Mouse (Mus musculus): ENCODE data around the gene Tmem108.

Gene Tmem108

DNA sequence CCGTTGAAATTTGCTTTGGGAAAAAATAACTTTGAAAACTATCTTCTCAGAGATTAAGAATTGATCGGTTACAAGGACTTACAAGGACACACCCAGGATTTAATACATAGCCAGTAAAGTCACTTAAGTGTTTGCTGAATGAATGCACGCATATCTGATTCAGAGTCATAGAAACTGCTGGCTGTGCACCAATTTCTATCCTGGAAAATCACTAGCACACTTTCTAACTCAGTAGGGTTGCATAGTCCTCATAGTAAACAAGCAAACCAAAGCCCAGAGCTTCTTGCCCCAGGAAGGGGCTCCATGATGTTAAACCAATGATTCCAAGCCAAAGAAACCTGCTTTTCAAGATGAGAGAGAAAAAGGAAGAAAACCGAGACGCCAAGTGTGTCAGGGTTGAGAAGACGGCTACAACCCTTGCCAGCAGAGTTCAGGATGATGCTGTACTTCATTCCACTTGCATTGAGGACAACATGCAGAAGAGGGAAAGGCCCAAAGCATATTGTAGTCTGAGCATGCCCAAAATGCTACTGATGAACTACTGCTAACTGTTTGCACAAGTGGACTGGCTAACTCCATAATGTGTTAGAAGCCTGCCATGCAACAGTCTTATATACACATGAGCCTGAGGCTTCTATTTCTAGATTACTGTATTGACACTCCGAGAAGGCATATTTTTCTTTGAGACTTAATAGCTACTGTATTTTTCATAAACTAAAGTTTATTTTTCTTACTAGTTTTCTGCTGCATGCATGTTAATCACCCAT is 167.0 kb downstream of the Tmem108 start:
- DNase-seq (ENCODE audit: inconsistent age in 2 of 2, low spot score in 1 of 2) = no peak

DNA sequence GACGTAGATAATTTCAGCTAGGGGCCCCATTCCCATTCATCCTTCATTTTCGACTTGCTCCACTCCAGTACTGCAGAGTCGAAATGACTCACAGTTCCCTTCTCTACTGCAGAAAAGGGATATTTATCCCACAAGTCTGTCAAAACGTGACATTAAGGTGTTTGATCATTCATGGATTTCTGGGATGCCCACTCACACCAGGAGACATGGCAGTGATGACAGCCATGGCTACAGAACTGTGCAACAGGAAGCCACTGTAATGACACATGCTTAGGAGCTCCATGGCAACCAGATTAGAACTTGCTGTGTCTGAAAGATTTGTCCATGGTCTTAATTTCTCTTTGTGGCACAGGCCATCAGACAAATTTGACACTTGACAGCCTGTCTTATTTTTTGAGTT is 168.6 kb downstream of the Tmem108 start:
- no peak for DNase-seq (ENCODE audit: inconsistent age in 2 of 2, low spot score in 1 of 2)

DNA sequence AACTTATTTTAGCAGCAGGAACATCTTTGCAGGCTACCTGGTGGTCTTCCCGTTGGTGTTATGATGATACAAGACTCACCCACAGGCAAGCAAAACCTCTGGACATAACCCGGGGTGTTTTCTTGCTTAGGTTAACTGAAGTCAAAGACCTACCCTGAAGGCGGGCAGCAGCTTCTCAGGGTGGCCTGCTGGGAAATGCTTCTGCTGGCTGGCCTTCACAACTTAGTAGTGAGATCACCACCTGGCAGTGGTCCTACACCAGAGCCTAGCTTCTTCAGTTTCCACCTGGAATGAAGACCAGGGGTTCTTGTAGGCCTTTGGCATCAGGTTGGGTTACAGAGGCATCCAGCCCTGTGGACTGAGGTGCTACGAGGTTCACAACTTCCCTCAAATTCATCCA is 169.7 kb downstream of the Tmem108 start:
- DNase-seq (ENCODE audit: inconsistent age in 2 of 2, low spot score in 1 of 2) = peak in 1 of 2 experiments; percentile 42

DNA sequence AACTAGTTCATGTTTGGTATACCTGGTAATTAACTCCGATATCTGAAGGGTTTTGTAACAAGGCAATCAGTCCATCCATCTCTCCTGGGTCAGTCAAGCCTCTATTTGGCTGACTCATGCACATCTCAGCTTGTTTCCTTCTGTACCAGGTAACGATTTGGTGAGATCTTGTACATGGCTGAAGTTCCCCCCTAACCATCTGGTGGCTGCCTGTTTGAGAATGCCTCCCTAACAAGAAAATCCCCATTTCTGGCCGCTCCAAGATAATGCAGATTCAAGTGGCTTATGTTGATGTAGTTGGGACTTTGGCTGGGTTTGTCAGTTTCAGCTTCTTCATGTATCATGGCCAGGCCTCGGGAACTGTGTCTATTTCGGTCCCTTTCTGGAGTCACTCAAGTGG is 170.8 kb downstream of the Tmem108 start:
- DNase-seq (ENCODE audit: inconsistent age in 2 of 2, low spot score in 1 of 2) = no peak

DNA sequence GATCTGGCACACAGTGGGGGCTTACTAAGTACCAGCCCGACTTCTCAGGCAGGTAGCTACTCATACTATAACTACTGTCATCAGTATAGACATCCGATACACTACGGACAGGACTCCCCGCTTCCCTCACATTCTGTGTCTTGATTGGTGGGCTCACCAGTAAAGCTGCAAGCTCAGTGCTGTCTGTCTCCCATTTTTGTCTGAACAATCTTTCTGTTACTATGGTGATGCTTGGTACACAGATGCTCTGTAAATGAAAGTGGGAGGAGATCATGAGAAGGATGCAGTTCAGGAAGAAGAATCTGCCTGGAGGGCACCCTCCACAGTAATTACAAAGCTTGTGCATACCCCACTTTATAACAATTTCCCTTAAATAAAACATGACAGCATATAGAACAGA is 176.8 kb downstream of the Tmem108 start:
- DNase-seq (ENCODE audit: inconsistent age in 2 of 2, low spot score in 1 of 2) = no peak

DNA sequence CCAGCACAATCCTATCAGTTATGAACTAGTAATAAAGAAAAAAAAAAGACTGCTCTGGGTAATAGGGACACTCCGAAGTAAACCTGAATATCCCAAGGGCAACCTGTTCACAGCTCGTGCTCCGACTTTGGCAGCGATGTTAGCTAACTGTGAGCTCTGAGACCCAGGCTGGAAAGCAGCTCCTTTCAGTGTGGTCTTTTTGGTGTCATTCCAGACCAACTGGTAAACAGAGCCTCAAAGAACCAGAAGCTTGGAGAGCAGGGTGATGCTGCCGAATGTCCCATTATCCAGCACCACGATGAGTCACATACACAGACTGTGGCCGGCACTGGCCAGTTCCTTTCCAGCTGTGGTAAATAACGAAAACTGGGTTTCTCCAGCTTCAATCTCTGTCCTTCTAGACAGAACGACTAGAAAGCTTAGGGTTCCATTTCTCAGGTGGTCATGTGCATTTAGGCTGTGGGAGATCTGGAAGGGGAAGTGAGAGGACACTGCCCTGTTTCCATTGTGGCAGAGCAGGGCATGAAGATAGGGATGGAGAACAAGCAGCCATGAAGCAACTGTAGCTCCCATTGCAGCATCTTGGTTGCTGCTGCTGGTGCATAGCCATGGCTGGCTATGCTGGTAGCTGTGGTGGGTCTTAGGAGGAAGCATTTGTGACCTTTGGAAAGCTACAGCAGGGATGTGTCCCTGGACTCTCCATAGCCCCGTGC is 179.2 kb downstream of the Tmem108 start:
- no peak for DNase-seq (ENCODE audit: inconsistent age in 2 of 2, low spot score in 1 of 2)

DNA sequence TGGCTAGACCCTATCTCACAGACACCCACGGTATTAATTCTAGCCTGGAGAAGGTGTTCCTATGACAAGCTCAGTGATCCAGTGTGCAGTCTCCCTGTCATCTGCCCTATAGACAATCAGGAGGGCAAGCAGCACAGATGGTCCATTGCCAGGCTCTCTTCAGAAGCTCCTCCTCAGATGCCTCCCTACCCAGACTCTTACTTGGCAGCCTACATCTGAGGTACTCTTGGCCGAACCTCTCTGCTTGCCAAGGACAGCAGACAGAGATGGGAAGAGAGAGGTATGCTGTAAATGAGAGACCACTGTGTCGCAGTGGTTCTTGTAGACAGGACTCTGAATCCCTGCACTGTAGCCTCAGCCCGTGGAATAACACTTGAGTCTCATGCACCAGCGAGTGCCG is 181.0 kb downstream of the Tmem108 start:
- peak in 1 of 2 experiments; percentile 25 for DNase-seq (ENCODE audit: inconsistent age in 2 of 2, low spot score in 1 of 2)

DNA sequence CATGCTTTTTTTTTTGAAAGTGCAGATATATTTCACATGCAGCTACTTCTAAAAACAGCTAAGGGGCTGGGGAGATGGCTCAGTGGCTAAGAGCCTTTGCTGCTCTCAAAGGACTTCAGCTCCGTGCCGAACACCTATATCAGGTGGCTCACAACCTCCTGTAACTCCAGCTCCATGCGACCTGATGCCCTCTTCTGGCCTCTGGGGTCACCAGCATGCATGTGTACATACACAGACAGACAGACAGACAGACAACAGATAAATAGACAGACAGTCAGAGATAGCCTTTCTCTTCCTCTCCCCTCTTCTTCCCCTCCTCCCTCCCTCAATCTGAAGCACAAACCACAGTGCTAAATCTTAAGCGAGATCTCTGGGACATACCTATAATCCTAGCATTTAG is 181.5 kb downstream of the Tmem108 start:
- no peak for DNase-seq (ENCODE audit: inconsistent age in 2 of 2, low spot score in 1 of 2)

DNA sequence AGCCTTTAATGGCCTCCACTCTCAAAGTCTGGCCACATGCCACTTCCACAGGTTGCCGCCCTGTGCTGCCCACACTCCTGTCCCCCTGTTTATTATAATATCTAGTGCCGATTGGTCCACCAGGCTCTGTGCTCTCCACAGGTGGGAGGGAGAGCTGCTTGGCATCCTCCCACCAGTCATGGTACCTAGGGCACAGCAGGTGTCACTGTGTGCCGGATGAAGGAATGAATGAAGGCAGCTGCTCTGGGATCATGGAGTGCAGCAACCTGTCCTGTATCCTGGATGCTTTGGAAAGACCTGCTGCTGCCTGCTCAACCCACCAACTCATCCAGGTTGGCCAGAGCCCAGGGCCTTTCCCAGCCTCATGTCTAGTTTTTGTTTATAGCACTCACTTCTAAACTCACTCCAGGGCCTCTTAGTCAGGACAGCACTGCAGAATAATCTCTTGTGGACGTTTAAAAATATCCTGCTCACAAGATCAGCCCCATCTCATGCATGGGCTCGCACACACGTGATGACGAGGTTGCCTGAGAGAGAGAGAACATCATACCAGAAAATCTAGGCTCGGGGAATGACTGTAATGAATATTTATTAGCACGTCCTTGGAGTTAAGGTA is 182.1 kb downstream of the Tmem108 start:
- DNase-seq (ENCODE audit: inconsistent age in 2 of 2, low spot score in 1 of 2) = no peak

DNA sequence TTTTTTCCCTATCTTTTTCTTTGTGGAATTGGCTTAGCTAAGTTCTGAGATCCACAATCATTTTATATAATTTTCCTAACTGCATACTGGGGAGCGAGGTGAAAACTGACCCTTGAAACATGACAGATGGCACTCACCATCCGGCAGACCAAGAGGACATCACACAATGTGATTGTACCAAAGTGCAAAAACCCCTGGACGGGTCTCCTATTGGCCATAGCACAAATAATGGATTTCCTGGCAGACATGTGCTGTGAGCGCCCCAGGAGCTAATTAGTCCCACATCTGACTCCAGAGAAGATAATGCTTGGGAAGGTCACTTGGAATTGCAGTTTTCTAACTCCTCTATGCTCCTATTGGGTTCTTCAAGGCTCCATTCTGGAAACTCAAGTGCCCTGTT is 183.9 kb downstream of the Tmem108 start:
- DNase-seq (ENCODE audit: inconsistent age in 2 of 2, low spot score in 1 of 2) = no peak

DNA sequence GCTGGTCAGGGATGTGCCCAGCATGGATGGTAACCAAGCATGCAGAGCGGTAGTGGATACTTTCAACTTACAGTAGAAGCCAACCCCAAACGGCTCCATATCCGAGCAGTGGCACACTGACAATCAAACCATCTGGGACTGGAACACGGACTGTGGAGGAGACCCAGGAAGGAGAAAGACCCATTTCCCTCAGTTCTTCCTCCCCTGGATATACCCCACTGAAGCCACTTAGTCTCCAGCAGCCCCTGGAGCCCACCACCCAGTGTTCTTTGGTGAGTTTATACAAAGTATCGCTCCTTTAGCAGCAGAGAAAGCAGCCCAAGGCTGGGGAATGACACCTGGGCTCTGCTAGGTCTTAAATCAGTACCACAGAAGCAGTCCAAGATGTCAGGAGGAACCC is 184.5 kb downstream of the Tmem108 start:
- DNase-seq (ENCODE audit: inconsistent age in 2 of 2, low spot score in 1 of 2) = no peak

DNA sequence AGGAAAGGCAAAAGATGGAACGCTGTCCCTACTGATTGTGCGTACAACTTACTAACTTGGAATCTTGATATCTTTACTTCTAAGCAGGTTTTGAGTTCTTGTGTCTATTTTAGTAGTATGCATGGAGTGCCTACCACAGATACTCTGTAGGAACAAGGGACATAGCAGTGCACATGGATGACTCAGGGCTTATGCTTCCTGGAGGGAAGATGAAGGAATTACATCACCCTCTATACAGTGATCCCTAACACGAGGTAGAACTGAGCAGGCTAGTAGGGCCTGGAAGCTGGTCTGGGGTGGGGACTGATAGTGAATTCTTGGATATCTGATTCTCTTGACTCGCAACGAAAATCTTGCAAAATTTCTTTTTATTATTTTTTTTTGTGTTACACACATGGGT is 185.7 kb downstream of the Tmem108 start:
- no peak for DNase-seq (ENCODE audit: inconsistent age in 2 of 2, low spot score in 1 of 2)

DNA sequence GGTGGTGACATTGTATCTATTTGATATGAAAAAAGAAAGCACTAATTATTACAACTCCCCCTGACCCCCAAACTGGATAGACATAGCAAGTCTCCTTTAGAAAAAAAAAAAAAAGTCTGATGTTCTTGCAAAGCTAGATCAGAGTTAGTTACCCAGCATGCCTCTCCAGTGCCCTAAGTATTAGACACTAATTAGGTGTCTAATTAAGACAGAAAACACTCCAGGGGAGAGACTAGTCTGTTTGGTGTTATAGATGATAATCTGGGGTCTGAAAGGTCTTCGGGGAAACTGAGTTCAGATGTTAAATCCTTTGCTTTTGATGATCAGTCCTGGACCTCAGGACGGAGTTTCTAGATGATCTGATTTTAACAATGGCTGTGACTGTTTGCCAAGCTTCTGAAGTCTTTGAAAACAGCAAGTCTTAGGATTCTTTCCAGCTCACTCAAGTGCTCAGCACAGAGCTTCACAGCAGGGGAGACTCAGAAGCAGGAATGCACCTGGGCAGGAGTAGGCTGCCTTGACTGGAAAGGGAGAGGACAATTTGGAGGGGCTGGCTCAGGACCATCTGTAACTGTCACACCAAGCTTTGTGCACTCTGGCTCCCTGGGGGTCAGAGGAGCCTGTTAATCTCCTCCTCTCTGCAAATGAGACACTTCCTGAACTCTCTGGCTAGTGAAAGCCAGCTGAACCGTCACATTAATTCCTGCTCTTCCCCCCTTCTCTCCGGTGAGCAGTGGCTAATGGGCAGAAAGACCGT is 187.5 kb downstream of the Tmem108 start:
- no peak for DNase-seq (ENCODE audit: inconsistent age in 2 of 2, low spot score in 1 of 2)

DNA sequence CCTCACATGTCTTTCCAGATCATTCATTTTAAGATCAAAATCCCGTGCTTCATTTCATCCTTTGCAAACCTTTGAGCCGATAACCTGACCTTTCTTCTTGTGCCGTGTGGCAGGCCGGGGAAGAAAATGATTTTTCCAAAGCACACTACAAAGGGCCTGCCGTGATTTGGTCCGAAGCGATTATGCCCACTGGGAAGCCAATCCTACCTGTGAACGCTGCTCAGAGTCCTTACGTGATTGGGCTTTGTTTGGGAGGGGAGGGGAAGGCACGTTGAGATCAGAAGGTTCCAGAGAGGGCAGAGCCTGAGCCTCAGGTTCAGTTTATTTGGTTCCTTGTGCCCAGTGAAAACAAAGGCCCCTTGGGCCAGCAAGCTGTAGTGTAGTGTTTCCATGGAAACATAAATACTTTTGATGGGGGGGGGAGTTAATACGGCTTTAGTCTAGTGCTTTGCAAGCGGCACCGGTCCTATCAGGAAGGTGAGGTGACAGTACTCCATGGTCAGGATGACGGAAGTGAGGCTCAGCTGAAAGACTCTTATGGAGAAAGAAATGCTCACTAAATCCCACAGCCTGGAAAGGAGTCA is 191.4 kb downstream of the Tmem108 start:
- DNase-seq (ENCODE audit: inconsistent age in 2 of 2, low spot score in 1 of 2) = no peak

DNA sequence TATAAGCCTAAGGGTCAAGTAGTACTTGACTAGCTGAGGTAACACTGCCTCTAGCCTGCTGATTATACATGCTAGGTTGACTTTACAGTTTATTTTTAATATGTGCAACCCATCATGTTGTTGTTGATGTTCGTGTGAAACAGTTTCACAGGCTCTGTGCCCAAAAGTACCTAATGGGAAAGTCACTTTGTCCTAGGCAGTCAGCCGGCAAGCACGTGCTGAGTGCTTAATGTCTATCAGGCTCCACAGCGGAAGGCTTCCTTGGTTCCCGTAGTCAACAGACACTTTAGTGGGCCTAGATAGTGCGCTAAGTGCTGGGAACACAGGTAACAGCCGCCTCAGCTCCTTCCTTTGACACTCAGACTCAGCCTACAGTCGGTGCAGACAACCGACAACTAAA is 192.7 kb downstream of the Tmem108 start:
- DNase-seq (ENCODE audit: inconsistent age in 2 of 2, low spot score in 1 of 2) = no peak

DNA sequence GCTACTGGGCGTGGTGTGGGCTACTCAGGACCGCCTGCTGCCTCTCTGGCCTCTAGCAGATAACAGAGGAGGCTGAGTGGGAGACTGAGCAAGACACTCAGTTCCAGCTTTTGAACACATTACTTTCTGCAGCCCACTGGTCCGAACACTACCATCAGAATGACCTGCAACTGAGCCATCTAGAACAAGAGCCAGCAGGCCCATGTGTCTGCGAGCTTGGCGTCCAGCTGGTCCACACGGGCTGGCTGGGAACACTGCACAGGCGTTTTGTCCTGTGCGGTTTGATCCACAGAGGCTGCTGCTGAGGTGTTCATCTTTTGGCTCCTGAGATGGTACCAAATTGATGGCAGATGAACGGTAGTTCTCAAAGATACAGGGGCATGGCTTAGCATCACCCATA is 196.5 kb downstream of the Tmem108 start:
- DNase-seq (ENCODE audit: inconsistent age in 2 of 2, low spot score in 1 of 2) = no peak

DNA sequence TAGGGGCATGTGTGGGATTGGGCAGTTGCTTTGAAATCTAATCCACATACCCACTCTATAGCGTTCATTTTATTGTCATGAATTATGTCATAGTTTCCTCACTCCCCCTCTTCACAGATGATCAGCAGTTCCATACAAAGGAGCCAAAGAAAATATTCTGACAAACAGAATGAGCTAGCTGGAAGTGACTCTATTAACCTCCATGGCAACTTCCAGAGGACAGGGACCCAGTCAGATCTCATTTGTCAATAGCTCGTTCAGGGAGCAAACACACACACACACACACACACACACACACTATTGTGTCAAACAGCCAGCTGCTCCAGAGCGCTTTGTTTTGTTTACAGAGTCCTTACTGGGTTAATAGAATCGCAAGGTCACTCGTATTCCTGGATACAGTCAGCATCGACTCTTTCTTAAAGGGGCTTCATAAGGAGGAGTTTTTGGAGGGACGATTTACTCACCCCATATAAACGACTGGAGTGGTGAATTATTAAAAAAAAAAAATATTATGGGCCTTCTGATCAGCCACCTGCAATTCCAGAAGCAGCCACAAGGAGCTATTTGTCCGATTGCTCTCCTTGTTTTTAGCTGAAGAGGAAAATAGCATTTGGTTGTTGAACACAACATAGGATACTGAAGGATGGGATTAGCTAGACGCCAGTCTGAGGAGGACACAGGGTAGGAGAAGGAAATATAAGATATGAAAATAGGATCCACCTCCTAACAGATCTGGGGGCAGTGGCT is 197.6 kb downstream of the Tmem108 start:
- DNase-seq (ENCODE audit: inconsistent age in 2 of 2, low spot score in 1 of 2) = peak in 1 of 2 experiments; percentile 70

DNA sequence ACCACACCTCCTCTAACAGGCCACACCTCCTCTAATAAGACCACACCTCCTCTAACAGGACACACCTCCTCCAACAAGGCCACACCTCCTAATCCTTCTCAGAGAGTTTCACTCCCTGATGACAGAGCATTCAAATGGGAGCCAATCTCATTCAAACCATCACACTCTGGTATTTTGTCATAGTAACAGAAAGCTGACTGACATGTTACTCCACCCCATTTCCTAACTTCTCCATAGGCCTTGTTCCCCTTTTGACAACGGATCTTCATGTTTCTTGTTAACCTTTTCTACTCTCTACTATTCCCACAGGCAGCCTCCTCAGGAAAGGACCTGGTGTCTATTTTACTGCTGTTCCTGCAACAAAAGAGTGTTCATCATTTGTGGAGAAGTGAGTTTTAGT is 199.6 kb downstream of the Tmem108 start:
- DNase-seq (ENCODE audit: inconsistent age in 2 of 2, low spot score in 1 of 2) = no peak

DNA sequence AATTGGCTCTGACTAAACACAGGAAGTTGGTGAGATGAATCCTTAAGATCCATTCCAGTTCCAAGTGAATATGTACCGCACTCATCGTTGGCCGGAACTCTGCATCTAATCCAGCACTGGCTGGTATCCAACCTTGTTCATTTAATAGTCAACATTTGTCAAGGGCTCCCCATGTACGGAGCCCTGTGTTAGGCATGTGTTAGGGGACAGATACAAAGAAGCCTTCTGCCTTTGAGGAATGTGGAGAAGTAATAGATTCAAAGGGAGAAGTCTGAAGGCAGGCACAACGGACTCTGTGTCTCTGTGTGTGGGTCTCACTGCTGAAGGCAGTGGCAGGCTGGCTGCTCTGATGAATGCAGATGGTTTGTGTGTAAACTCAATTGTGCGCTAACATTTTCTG is 202.9 kb downstream of the Tmem108 start:
- no peak for DNase-seq (ENCODE audit: inconsistent age in 2 of 2, low spot score in 1 of 2)

DNA sequence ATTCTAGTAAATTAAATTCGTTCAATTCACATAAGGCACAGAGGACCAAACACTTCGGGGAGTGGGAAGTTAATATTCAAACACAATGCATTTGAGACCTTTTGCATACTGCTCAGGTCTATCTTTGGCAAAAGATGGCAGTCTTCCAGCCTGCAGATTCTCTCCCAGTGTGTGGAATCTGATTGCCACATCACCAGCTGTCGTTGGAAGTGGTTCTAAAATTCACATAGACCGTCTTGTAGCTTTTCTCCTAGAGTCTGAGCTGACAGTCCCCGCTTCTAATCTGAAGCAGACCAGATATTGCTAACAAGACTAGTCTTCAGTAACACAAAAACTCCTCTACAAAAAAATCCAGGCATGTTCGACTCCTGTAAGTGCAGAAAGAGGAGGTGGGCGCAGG is 203.4 kb downstream of the Tmem108 start:
- DNase-seq (ENCODE audit: inconsistent age in 2 of 2, low spot score in 1 of 2) = no peak

DNA sequence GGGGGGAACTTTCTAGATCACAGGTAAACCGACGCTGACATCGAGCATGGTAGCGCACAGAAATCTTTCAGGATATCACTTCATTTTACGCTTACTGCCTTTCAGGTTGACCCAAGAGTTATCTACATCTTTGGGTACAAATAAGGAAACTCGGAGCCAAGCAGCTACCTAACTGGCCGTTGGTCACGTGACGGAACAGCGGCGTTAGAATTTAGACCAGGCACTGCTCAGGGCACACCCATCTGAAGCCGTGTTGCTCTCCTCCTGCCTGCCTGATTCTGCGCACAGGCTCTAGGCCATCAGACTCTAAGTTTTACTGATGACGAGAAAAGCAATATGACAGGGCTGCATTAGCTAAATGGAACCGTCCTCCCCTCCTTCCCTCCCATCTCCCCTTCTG is 204.6 kb downstream of the Tmem108 start:
- no peak for DNase-seq (ENCODE audit: inconsistent age in 2 of 2, low spot score in 1 of 2)
